Mouse (Mus musculus) hematopoietic multipotent progenitor cell, adult 10-12 weeks (in vitro differentiated cells): ENCODE measurements around the gene Wdr72. TPM values are rescaled to one million over a fixed set of nuclear protein-coding genes. Genes with fewer than 3 reads are reported as not detected.

Experiments
- polyA plus RNA-seq: library from polyadenylated mRNA; stranded (reverse); fragments of >175 nt; gene quantifications from 2 replicates; pipeline ENCODE4 v1.2.3, GENCODE M21; 2012; ENCODE audit warnings: low replicate concordance

The Wdr72 gene
- polyA plus RNA-seq: not detected in 2 replicates

GRCm38 (mm10) chr9:74109761-74110460 is at the start of gene Wdr72:
TSS of gene Wdr72 (plus strand) at chr9:74110356.

Other genes with a start within 250 kb of the Wdr72 start
- not detected in 2 replicates for gene Unc13c, start 141.4 kb upstream of the Wdr72 start, polyA plus RNA-seq